Mouse (Mus musculus): ENCODE results near the gene 1110008P14Rik.

The 1110008P14Rik gene

DNA sequence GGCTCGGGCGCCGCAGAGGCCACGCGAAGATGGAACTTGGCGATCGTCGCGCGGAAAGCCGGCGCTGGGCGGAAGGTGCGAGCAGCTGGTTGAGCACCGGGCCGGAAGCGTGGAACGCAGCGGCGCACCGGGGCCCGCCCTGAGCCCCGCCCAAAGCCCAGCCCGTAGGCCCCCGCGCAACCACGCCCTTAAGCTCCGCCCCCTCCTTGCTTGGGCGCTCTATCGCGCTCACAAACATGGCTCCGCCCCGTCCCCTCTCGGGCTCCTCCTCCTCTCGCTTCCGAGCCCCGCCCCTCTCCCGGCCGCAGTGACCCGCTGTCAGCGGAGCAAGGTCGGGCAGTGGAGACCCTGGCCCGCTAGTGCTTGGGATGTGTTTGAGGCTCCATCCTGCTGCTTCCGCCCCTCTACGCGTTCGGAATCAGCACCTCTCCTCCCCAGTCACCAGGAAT lies at the start of gene 1110008P14Rik:
1110008P14Rik (minus strand) TSS at position 164 of the 449 bp plus-strand sequence.
- DNase-seq (ENCODE audit: low read depth, low spot score): peak; percentile 97

DNA sequence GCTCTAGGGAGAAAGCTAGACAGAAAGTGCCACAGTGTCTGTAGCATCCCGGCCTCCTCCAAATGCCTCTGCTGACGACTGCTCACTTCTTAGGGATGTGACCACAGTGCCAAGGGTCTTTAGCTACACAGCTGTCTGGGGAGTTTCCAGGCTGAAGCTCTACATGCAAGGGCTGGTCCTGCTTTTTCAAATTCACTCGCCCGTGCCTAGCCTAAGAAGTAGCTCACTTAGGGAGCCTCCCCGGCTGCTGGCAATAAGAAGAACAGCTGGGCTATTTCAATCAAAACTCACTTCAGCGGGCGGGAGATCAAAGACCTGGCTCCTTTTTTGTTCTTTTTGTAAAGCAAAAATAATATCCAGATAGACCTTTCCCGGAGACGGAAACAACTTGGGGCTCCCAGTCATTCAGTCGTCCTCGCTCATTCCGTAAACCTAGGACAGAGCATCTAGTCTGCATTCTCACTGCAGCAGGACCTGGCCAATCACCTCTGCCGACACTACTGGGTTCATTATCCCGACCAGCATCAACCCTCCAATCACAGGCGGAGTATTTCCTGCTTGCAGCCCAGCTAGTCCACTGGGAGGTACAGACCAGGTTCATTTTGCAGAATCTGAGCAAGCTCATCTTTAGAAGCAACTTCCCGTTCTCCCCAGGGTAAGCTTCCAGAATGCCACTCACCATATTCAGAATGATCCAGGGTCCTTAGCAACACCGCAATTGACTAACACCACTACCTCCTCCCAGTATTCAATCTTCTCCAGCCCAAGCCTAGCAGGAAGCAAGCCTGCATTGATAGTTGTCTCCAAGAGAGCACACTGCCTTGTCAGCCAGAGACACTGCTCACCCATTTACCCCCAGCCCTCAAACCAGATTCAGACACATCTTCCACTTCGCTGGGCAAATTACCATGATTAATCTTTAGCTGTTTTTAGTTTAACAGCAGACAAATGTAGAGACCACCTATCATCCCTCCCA lies 49.3 kb upstream of the 1110008P14Rik start:
- peak; percentile 85 for DNase-seq (ENCODE audit: low read depth, low spot score)

DNA sequence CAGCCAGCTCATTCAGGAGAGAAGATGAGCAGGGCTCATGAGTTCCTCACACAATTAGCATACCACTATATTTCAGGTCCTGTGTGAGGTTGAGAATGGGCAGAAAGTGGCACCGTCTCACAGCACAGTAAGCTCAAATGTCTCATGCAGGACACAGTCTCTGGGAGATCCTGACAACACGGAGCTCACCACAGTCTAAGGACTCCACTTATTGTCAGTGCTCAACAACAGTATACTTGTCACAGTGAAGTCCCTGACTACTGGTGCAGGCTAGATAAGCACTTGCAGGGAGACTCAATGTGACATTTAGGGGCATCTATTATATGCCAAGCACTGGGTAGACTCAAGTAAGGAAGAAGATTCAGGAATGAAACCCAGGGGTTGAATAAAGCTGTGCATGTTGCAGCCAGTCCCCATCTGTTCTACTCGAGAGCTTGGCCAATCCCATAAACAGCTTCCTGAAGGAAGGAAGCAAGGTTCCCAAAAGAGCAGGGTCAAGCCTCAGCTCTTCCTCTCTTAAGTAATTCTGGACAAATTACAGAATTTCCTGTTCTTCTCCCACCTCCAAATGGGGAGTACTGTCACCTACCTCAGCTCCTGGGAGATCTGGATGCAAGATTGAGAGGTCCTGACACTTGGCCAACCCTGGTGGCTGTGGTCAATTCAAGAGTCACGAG lies 47.6 kb upstream of the 1110008P14Rik start:
- DNase-seq (ENCODE audit: low read depth, low spot score): no peak

DNA sequence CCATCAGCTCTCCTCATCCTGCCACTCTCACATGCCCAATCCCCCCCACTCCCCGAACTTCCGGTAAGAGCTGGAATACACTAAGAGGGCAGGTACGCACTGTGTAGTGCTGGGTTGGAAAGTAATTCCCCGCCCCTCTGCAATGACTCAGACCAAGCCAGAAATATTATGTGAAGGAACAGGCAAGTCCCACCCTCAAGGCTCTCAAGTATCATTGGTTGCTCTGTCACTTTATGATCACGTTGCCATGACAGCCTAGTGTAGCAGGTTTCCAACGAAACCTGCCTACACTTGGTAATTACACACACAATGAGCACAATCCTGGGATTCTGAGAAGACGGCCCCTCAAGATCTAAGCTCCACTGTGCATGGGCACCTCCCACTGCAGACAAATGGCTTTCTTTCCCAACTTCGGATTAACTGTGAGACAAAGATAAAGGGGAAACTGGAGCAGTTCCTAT lies 46.6 kb upstream of the 1110008P14Rik start:
- no peak for DNase-seq (ENCODE audit: low read depth, low spot score)

DNA sequence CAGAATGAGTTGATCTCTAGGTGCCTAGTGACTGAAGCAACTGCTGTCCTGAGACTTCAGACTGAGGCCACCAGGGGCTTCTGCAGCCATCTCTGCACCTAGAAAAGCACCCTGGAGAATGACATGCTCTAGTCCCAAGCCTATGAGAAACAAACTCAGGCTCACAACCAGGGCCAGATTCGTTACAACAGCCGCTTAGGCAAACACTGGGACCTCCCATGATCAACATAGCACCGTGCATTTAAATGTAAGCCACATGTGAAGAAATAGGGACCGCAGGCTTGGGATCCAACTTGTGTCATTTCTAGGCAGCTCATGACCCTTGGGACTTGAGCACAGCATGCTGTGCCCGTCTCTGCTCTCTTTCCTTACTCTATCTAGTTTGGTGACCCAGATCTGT lies 46.0 kb upstream of the 1110008P14Rik start:
- no peak for DNase-seq (ENCODE audit: low read depth, low spot score)

DNA sequence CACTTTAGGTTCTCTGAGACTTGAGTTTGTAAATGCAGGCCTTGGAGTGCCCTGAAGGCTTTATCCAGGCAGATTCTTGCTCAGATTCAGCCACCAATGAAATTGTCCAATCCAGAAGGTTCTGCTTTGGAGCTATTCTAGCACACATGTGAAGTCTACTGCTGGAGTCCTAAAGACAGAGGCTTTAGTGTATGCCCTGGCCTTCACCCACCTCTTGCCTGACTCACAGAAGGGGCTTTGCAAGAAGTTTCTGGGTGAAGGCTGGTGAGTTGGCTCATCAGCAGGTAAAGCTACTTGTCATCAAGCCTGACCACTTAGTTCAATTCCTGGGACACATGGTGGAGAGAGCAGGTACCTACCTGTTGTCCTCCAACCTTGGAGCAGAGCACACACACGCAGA lies 44.4 kb upstream of the 1110008P14Rik start:
- DNase-seq (ENCODE audit: low read depth, low spot score): no peak

DNA sequence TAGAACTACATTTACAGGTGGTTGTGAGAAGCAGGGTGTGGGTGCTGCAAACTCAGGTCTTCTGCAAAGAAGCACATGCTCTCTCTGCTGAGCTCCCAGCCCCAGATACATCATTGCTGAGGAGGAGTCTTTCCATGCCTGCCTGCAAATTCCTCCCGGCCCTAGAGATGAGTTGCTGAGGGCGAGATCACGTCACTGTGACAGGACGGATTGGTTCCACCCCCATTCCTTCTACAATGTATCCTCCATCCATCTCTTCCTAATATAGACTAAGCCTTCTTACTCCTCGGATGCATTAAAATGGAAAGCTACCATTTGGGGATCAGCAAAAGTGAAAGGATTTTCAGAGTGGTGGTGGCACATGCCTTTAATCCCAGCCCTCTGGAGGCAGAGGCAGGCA lies 43.8 kb upstream of the 1110008P14Rik start:
- DNase-seq (ENCODE audit: low read depth, low spot score): no peak

DNA sequence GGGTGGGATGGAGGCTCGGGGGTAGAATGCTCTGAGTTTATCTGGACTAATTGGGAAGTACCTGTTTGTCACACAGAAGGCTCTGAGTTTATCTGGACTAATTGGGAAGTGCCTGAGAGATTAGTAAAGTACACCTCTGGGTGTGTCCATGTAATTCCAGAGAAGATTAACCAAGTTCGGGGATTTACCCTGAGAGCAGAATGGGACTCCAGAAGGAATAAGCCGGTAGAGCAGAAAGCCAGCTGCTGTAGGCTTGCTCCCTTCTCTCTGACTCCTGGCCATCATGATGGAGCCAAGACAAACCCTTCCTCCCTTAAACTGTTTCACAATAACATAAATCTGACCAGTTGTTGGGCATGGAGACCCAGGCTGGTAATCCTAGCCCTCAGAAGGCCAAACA lies 43.1 kb upstream of the 1110008P14Rik start:
- no peak for DNase-seq (ENCODE audit: low read depth, low spot score)

DNA sequence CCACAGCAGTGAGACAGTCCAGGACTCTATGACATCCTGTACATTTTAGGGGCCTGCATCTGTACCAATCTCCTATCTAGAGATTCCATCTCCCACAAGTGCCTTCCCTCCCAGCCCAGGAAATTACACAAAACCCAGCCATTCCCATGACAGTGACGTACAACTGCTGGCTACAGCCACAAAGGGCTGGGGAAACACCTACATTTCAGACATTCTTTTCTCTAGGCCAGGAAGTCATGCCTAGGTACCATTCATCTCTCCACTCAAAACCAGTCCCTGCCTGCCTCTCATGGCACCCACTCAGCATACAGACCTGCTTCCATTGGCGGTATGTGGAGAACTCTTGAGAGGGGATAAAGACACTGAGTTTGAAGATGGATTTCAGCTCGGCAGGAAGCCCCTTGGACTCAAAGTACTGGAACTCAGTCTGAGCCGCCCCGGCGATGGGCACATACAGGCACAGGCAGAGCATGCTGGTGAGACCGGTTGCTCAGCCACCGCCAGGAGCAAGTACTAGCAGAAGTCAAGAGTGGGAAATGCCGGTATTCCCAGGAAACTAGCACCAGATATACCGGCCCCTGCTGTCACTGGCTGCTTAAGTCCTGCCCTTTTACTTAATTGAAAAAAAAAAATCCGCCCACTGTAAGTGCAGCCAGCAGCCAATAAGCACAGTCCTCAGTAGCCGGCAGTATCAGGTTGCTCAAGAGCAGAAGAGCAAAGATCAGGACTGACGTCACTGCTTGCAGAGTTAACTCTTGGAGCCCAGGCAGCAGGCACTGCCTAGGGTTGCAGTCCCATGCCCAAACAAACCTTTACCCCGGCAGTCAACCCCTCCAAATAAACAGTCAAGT lies 42.0 kb upstream of the 1110008P14Rik start:
- peak; percentile 86 for DNase-seq (ENCODE audit: low read depth, low spot score)

DNA sequence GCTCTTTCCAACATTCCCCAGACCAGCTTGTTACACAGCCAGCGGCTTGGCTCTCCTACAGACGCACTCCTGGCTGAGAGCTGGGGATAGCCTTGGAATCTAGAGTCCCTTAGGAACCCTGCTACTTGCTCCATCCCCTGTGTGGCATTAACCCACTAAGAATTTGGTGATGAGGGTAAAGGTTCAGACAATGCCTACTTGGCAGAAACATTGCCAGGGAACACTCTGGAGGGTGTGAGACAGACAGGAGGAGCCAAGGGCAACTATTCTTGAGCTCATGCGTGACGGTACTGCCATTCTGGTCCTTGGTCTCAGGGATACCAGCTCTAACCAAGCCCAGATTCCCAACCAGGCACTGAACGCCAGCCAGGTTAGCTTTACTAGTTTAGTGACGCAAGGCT lies 40.1 kb upstream of the 1110008P14Rik start:
- DNase-seq (ENCODE audit: low read depth, low spot score): no peak

DNA sequence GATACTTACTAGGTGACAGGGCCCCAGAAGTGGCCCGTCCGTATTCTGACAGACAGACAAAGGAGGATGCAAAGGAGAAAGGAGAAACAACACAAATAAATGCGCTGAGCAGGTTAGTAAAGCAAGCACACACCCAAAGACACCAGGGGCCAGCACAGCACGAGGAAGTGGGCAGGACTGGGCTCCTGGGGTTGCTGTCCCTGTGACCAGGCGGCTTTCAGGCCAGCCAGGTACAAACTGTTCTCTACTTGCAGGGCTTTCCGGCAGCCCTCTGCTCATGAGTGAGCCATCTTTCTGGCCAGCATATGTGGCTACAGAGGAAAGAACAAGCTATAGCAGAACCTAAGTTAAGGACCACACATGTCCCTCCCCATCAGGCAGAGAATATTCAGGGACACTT lies 38.9 kb upstream of the 1110008P14Rik start:
- no peak for DNase-seq (ENCODE audit: low read depth, low spot score)

DNA sequence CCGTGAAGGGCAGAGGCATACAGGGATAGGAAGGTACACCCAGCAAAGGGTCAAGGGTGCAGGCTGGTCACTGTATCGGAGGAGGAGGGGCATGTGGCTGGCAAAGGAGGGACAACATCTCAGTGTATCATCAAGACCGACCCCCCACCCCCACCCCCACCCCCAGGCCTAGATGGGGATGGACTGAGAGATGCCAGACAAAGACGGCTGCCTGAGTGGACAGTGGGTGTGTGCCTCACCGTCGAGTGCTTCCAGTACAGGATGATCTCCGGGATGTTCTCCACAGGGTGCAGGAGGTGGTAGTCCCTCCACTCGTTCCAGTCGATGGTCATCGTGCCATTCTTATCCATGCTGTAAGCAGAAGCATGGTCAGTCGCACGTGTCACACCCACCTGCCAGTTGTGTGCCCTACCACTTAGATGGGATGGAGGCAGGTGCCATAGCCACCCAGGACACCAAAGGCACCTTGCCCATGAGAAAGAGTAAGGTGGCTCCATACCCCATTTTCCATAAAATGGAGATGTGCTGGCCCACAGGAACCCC lies 38.4 kb upstream of the 1110008P14Rik start:
- DNase-seq (ENCODE audit: low read depth, low spot score): no peak

DNA sequence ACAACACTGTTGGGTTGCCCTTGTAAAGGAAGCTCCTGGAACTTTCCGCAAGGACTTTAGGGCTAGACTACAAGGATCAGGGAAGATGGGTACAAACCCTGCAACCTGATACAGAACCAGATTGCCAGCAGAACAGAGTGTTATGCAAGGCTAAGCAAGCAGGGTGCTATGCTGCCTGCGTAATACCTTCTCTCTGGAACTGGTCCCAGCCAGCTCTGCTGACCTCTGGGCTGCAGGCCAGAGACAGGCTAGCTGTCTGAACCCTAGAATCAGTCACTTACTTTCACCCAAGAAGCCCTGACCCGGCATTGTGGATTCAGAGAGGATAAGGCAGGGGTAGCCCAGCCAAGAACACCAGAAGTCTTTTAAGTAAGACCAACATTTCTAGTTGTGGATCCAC lies 37.6 kb upstream of the 1110008P14Rik start:
- DNase-seq (ENCODE audit: low read depth, low spot score): no peak

DNA sequence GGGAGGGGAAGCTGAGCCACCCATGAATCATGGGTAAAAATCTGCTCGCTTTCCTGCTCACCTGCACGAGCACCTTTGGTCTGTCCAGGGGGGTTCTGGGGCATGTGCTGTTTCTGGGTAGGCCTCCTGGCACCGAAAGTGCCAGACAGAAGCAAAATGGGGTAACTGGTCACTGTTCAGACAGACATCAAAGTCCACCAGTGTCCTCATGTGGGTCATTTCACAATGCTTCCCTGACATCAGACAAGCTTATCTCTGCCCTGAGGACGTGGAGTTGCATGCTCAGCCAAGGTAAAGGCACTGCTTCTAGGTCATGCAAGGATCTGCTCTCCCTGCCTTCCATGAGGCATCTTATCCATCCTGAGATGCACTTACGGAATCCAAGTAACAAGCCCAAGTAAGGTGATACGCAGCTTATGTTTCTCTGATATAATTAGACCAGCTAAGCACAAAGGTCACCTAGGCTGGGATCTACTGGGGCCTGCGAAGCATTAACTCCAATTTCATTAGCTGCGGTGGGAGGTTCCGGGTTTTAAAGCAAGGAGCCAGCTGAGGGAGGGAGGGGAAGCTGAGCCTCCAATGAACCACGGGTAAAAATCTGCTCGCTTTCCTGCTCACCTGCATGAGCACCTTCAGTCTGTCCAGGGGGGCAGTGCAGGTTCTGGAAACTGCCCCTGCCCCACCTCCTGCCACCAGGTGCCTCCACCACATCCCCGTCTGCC lies 36.9 kb upstream of the 1110008P14Rik start:
- no peak for DNase-seq (ENCODE audit: low read depth, low spot score)

DNA sequence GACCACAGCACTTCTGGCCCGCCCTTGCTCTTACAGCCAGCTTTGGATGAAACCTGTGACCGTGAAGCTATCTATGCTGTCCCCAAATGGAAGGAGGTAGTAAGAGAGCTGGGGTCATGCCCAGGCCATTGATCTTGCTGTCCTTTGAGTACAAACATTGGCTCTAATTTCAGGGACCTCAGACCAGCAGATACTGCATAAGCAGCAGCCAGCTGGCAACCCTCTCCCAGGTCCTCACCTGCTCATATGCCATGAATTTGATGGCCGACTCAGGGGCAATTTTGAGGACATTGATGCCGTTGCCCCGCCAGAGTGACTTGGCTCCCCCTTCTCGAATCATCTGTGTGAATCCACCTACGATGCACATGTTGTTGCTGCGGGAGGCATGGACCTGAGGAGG lies 35.7 kb upstream of the 1110008P14Rik start:
- DNase-seq (ENCODE audit: low read depth, low spot score): no peak

DNA sequence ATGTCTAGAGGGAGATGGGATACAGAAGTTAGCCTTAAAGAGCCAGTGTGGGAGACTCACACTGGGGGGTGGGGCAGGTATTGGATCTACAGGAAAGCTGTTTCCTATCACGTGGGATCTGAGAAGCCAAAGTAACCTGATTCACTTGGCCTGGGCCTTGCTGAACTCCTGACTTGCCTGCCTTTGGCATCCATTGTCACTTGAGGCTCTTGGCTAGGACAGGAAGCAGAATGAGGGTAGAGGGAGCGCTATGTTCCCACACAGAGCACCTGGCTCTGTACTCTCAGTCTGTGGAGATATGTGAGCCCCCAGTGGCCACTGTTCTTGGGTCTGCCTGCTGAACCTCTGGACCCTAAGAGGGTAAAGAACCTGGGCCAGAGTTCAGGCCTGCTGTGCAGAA lies 34.8 kb upstream of the 1110008P14Rik start:
- DNase-seq (ENCODE audit: low read depth, low spot score): no peak

DNA sequence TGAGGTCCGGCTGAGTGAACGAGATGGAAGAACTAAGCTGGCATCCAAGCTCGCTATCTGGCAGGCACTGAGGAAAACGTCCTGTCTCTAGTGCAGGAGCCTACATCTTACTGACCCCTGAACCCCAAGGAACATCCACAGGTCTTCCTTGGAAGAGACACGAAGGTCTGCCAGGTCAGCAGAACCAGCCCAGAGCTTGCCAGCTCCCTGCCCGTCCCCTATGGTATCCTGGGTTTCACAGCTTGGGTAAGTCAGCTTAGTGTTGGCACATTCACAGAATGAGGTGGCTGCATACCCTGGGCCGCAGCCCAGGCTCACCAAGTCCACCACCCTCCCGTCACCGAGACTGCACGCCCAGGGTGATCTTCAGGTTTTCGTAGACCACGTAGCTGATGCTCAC lies 34.1 kb upstream of the 1110008P14Rik start:
- DNase-seq (ENCODE audit: low read depth, low spot score): no peak

DNA sequence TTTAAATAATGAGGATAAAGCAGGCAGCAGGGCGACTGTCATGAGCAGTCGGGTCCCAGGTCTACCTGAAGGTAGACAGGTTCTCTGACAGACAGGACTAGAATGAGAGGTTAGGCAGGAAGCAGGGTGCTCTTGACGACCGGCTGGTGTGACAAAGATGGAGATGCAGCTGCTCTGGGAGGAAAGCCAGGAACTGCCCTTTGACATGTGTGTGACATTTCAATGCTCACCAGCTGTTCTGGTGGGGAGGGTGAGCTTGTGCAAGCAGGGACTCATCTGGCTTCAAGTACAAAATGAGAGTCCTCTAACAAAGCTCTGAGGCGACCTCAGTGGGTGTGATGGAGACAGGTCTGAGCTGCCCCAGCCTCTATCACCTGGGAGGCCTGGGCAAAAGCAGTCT lies 32.2 kb upstream of the 1110008P14Rik start:
- no peak for DNase-seq (ENCODE audit: low read depth, low spot score)

DNA sequence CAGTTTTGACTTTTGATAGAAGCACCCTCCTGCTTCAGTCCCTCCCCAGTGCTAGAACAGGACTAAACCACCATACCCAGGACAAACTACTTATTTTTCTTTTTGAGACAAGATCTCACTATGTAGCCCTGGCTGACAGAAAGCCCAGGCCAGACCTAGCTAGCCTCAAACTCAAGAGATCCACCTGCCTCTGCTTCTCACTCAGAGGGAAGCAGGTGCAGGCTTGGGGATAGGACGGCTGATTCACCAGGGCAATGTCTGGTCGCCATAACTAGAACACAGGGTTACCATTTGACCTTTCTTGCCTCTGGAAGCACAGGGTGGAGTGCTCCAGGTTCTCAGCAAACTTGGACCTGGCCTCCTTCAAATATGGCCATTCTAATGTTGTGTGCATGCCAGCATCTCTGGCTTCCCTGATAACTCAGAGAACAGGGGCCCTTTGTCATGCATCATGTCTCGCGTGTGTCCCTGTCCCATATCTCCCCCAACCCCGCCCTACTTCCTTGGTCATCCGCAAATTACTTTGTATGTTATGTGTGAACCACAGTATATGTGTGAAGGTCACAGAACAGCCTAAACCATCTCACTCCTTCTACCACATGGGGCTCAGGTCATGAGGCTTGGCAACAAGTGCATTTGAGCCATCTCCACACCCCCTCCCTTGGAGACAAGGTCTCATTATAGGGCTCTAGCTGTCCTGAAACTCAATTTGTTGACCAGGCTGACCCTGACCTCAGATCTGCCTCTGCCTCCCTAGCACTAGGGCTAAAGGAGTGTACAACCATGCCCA lies 31.2 kb upstream of the 1110008P14Rik start:
- no peak for DNase-seq (ENCODE audit: low read depth, low spot score)

DNA sequence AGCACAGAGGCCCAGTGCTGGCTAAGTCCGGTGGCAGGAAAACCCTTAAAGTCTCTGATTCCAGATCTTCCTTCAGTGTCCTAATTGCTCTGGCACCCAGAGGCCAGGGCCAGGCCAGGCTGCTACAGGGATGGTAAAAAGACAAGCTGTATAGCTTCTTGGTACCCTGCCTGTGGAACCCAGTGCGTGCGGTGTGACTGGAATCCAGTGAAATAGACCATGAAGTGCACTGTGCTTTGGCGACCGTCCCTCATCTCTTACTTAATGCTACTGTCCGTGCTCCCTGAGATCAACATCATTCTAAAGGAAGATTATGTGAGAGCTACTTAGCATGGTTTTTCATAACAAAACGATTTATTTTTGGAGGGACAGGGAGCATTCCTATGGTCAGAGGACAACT lies 29.7 kb upstream of the 1110008P14Rik start:
- DNase-seq (ENCODE audit: low read depth, low spot score): no peak

Data from ZHBTc4 (cell line).